Mouse (Mus musculus) spleen, adult 12 weeks (tissue): ENCODE data around the gene Slc13a2.
A peak's percentile ranks its signal among the peaks of the same experiment; 100 is the strongest.

Experiments
- DNase-seq: peaks from one replicate; pipeline ENCODE4 v3.0.0; 2022; ENCODE audit warnings: low spot score

Gene Slc13a2

GRCm38 (mm10) chr11:78434052-78434451 is 12.0 kb upstream of the Slc13a2 start:
- DNase-seq: no peak

GRCm38 (mm10) chr11:78431176-78431575 is 9.2 kb upstream of the Slc13a2 start:
- DNase-seq: no peak

GRCm38 (mm10) chr11:78430195-78430878 is 8.3 kb upstream of the Slc13a2 start:
- no peak for DNase-seq

GRCm38 (mm10) chr11:78428309-78428708 is 6.3 kb upstream of the Slc13a2 start:
- DNase-seq: no peak

- DNase-seq: no peak
Measured at GRCm38 (mm10) chr11:78427655-78428054, 5.6 kb upstream of the Slc13a2 start.

GRCm38 (mm10) chr11:78425572-78425971 is 3.6 kb upstream of the Slc13a2 start:
- no peak for DNase-seq

- no peak for DNase-seq
Measured at GRCm38 (mm10) chr11:78424352-78424751, 2.3 kb upstream of the Slc13a2 start.

- DNase-seq: no peak
Measured at GRCm38 (mm10) chr11:78421201-78422009, 612 bp downstream of the Slc13a2 start.

- no peak for DNase-seq
Measured at GRCm38 (mm10) chr11:78420263-78420889, 1.6 kb downstream of the Slc13a2 start.

- no peak for DNase-seq
Measured at GRCm38 (mm10) chr11:78416854-78417253, 5.2 kb downstream of the Slc13a2 start.

GRCm38 (mm10) chr11:78412861-78413260 is 9.2 kb downstream of the Slc13a2 start:
- no peak for DNase-seq

GRCm38 (mm10) chr11:78412324-78412850 is 9.6 kb downstream of the Slc13a2 start:
- no peak for DNase-seq

GRCm38 (mm10) chr11:78411606-78412323 is 10.3 kb downstream of the Slc13a2 start:
- no peak for DNase-seq

- DNase-seq: no peak
Measured at GRCm38 (mm10) chr11:78408256-78409240, 13.5 kb downstream of the Slc13a2 start.

GRCm38 (mm10) chr11:78402062-78402461 is 20.0 kb downstream of the Slc13a2 start:
- DNase-seq: no peak

GRCm38 (mm10) chr11:78401469-78401868 is 20.5 kb downstream of the Slc13a2 start:
- no peak for DNase-seq

- DNase-seq: no peak
Measured at GRCm38 (mm10) chr11:78400936-78401335, 21.1 kb downstream of the Slc13a2 start.

GRCm38 (mm10) chr11:78399680-78400079 is 22.3 kb downstream of the Slc13a2 start:
- peak; percentile 19 for DNase-seq

GRCm38 (mm10) chr11:78398212-78398611 is 23.8 kb downstream of the Slc13a2 start:
- DNase-seq: no peak

GRCm38 (mm10) chr11:78397397-78397796 is 24.6 kb downstream of the Slc13a2 start:
- DNase-seq: peak; percentile 17

- DNase-seq: no peak
Measured at GRCm38 (mm10) chr11:78396950-78397349, 25.1 kb downstream of the Slc13a2 start.
